Mouse (Mus musculus) lung, adult 2 months (tissue): ENCODE results near the gene Bloc1s4.

ENCODE experiments used
- CTCF ChIP-seq: fragments of 200-500 bp; IDR thresholded peaks from 2 replicates; pipeline ENCODE4 v1.5.1; 2011; ENCODE audit warnings: mild to moderate bottlenecking, low read length, control low read depth; ENCODE audit not compliant: insufficient read depth
- POLR2A ChIP-seq: fragments of 200-500 bp; IDR thresholded peaks from 2 replicates; pipeline ENCODE4 v1.6.1; 2011; ENCODE audit warnings: low read depth, mild to moderate bottlenecking, control low read depth, low read length, borderline replicate concordance; ENCODE audit errors: extremely low read depth

DNA sequence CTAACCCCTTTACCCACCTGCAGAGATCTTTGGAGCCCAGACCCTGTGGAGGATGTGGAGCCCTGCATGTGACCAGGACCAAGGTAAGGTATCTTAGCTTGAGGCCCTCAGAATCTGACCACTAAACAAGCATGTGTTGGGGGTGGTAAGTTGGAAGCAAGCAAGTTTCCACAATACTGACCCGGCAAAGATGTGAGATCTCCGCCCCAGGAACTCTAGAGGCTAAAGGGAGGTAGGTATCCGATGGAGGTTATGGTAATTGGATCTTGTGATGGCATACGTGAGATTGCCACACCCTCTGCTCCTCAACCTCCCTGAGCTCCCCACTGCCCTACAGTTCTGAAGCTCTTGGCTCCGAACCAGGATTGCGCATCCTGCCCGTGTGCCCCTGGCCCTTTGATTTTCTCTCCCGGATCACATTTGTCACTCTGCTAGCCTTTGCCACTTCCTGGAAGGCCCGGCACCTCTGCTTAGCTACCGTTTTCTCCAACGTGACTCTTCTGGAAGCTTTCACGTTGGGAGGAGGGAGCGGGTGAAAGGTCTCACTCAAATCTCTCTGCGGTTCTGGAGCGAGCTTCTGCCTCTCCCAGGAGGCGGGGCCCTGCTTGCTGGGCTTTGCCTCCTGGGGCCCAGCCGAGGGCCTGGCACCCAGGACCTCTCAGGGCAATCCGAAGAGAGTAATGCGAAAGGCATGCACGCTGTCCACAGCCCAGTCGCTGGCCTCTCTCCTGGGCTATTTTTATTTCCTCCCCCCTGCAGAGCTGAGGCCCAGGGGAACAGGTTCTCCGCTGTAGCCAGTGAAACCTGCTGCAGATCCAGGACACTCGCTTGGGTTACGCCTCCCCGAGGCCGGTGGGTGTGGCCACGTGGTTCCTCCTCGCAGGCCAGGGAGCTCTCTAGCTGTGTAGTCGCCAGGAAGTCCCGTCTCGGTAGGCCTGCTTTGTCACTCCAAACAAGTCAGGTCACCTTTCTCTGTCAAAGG, 35.6 kb downstream of the Bloc1s4 start:
- peak; percentile 40; the same call in 1 of the 2 replicates for TF ChIP-seq POLR2A
- no peak for TF ChIP-seq CTCF
